Mouse (Mus musculus): ENCODE data around the gene Slc6a9. TPM values are rescaled to one million over a fixed set of nuclear protein-coding genes. Genes with fewer than 3 reads are reported as not detected.

Gene Slc6a9
- polyA plus RNA-seq, 1 experiment from 2014 or later: 11.6 TPM

DNA sequence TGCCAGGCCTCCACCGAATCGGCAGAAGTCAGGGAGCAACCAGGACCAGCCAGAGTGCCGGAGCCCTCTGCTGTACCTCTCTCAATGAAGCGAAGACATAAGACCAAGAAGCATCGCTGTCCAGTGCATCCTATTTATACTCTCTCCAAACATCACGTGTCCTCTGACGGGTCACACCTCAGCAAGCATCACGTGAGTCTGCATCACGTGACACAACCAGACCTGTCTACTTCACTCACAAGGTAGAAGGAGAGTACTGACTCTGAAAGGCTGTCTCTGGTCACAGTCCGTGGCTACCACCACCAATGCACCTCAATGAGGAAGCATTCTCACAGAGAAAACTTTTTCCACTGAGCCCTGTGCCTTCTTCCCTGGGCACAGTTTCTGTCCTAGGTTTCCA is 16.3 kb upstream of the Slc6a9 start:
- Histone ChIP-seq H3K4me1 (ENCODE audit: control insufficient read depth, insufficient read depth, low read length) (no peaks in the 10 kb centered on the region), H3K9me3 (ENCODE audit: control insufficient read depth, low read depth, low read length) (no peaks in the 10 kb centered on the region), H3K27me3 (ENCODE audit: control insufficient read depth, insufficient read depth, low read length) (no peaks in the 10 kb centered on the region), H3K27ac (ENCODE audit: low read length) (no peak overlapping the region), H3K9ac (replicated peaks; ENCODE audit: low read depth, low read length) (no peak overlapping the region), H3K36me3 (ENCODE audit: control insufficient read depth, insufficient read depth, low read length) (no peaks in the 10 kb centered on the region), H3K4me3 (ENCODE audit: low read depth, low read length) (no peak overlapping the region), H3K4me2 (replicated peaks; ENCODE audit: low read depth, low read length) (no peak overlapping the region)
- ATAC-seq (ENCODE audit: insufficient number of reproducible peaks, insufficient read depth, low FRiP score, low read depth): no peak
- WGBS: 94% methylated on average over 10 of the region's 10 CpGs

DNA sequence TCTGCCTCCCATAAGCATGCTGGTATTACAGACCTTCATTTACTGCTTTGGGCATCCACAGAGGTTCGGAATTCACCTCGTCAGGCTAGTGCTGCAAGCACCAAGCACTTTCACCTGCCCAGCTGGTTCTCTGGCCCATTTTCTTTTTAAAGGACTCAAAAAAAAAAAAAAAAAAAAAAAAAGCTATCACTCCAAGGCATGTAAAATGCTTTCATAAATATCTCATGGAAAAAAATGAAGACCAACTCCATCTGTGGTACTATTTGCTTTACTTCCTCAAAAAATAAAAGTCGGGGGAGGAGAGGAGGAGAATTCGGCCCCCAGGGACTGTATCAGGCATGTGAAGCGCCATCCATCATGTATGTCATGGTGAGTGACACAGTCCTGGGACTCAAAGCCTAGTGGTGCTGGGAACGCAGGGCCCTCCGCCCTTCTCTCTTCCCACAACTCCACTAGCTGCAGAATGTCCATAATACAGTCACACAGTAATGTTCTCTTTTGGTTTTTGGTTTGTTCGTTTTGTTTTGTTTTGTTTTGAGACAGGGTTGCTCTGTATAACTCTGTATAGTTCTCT is 5.6 kb upstream of the Slc6a9 start:
- no peak overlapping the region for H3K4me3 ChIP-seq (ENCODE audit: low read depth, low read length)
- H3K27me3 ChIP-seq (ENCODE audit: control insufficient read depth, insufficient read depth, low read length): no peaks in the 10 kb centered on the region
- no peaks in the 10 kb centered on the region for H3K9me3 ChIP-seq (ENCODE audit: control insufficient read depth, low read depth, low read length)
- H3K4me2 ChIP-seq (replicated peaks; ENCODE audit: low read depth, low read length): no peak overlapping the region
- no peaks in the 10 kb centered on the region for H3K36me3 ChIP-seq (ENCODE audit: control insufficient read depth, insufficient read depth, low read length)
- H3K9ac ChIP-seq (replicated peaks; ENCODE audit: low read depth, low read length): no peak overlapping the region
- WGBS: 60% methylated on average over 8 of the region's 8 CpGs
- no peak overlapping the region for H3K27ac ChIP-seq (ENCODE audit: low read length)
- peaks cover 17% of the 10 kb centered on the region; the same call in 1 of the 2 replicates for H3K4me1 ChIP-seq (ENCODE audit: control insufficient read depth, insufficient read depth, low read length)
- no peak for ATAC-seq (ENCODE audit: insufficient number of reproducible peaks, insufficient read depth, low FRiP score, low read depth)

DNA sequence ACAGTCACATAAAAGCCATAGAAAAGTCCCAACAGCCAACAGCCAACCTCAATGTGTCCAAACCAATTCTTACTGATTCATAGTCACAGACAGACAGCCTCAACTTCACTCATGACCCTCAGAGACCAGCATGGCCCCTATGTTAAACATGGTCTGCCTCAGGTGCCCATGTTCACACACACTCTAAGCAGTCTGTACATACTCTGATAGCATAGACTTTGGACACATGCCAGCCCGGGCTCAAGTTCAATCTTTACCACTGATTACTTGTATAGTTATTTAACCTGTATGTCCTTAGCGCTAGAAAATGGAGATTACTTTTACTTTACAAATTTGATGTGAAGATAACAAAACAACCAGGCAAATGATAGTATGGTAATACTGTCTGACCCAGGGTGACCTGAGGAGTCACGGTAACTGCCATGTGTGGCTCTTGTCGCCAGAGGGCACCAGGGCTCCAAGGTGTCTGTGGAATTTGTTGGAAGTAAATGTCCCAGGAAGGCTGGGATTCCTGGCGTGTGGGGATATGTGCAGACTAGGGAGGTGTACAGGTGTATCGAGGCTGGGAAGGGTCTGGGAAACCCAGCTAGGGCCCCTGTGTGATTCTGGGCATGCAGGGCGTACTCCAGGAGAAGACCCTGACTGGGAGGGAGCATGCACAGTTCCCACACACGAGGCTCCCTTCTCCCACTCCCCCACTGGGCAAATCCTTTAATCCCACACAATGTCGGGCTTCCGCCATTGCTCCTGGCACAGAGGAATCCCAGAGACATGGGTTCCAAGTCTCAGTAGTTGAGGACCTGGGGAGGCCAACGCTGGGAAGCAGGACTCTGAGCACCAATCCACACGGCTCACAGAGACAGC is 4.8 kb upstream of the Slc6a9 start:
- H3K4me3 ChIP-seq (ENCODE audit: low read depth, low read length): no peak overlapping the region
- H3K27ac ChIP-seq (ENCODE audit: low read length): no peak overlapping the region
- H3K27me3 ChIP-seq (ENCODE audit: control insufficient read depth, insufficient read depth, low read length): no peaks in the 10 kb centered on the region
- WGBS: 8% methylated on average over 12 of the region's 12 CpGs
- 0 out of 2 replicates have a peak overlapping the region, but pooled peaks have one; percentile 11 for H3K4me2 ChIP-seq (replicated peaks; ENCODE audit: low read depth, low read length)
- no peaks in the 10 kb centered on the region for H3K9me3 ChIP-seq (ENCODE audit: control insufficient read depth, low read depth, low read length)
- H3K4me1 ChIP-seq (ENCODE audit: control insufficient read depth, insufficient read depth, low read length): peaks cover 21% of the 10 kb centered on the region; the same call in 1 of the 2 replicates
- H3K36me3 ChIP-seq (ENCODE audit: control insufficient read depth, insufficient read depth, low read length): no peaks in the 10 kb centered on the region
- H3K9ac ChIP-seq (replicated peaks; ENCODE audit: low read depth, low read length): no peak overlapping the region
- ATAC-seq (ENCODE audit: insufficient number of reproducible peaks, insufficient read depth, low FRiP score, low read depth): peak; percentile 31; the same call in 1 of the 2 replicates

DNA sequence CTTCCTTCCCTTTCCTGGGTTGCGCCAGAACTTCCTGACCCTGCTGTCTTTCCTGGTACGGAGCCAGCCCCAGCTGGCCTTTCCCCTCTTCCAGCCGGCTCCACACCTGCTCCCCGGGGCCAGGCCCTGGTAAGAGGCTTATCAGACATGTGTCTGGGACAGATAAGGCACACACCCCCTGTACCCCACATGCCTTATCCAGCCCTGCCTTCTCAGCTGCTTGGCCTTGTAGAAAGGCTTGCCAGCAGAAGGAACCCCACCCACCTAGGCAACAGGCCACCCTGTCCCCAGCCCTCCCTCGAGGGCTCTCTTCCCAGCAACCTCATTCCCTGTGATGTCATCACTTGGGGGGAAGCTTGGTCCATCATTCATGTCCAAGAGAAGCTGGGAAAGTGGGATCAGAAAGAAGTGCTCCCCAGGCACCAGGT is 4.2 kb upstream of the Slc6a9 start:
- H3K36me3 ChIP-seq (ENCODE audit: control insufficient read depth, insufficient read depth, low read length): no peaks in the 10 kb centered on the region
- H3K4me1 ChIP-seq (ENCODE audit: control insufficient read depth, insufficient read depth, low read length): peaks cover 22% of the 10 kb centered on the region; the same call in 1 of the 2 replicates
- no peaks in the 10 kb centered on the region for H3K27me3 ChIP-seq (ENCODE audit: control insufficient read depth, insufficient read depth, low read length)
- 11% methylated on average over 5 of the region's 5 CpGs for WGBS
- no peaks in the 10 kb centered on the region for H3K9me3 ChIP-seq (ENCODE audit: control insufficient read depth, low read depth, low read length)
- H3K4me2 ChIP-seq (replicated peaks; ENCODE audit: low read depth, low read length): 0 out of 2 replicates have a peak overlapping the region, but pooled peaks have one; percentile 11
- H3K4me3 ChIP-seq (ENCODE audit: low read depth, low read length): no peak overlapping the region
- peak; percentile 75 for ATAC-seq (ENCODE audit: insufficient number of reproducible peaks, insufficient read depth, low FRiP score, low read depth)
- H3K27ac ChIP-seq (ENCODE audit: low read length): no peak overlapping the region
- H3K9ac ChIP-seq (replicated peaks; ENCODE audit: low read depth, low read length): no peak overlapping the region

DNA sequence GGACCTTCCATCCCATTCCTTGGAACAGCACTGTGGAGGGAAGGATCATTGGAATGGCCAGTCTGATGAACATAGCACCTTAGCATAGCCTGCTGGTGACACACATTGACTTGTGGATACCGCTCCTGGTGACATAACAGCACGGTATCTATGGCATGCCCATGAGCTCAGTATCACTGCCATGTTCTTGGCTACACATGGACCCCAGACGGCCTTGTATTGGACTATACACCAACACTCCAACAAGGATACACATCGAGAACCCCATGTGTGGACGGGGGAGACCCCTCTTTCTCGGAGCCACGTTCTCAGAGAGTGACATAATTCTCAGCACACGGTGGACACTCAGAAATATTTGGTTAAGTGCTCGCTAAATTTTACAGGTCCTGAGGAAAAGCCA is 3.5 kb upstream of the Slc6a9 start:
- H3K4me2 ChIP-seq (replicated peaks; ENCODE audit: low read depth, low read length): no peak overlapping the region
- WGBS: 91% methylated on average over 9 of the region's 9 CpGs
- no peak for ATAC-seq (ENCODE audit: insufficient number of reproducible peaks, insufficient read depth, low FRiP score, low read depth)

DNA sequence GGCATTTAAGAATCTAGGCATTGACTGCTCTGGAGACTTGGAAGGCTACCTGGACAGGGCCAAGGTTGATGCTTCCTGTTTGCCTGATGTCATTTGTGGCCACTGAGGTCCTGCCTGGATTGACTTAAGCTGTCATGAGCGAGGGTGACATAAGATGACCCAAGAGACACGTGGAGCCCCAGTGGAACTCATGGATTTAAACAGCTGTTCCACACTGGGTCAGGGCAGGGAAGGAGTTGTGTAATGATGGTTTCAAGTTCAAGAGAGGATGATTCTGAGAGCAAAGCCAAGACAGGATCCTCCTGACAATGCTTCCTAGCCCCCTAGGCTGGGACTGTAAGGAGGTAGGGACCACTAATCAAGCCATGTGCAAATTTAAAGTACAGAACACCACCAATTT is 2.8 kb upstream of the Slc6a9 start:
- H3K4me1 ChIP-seq (ENCODE audit: control insufficient read depth, insufficient read depth, low read length): peaks cover 22% of the 10 kb centered on the region; the same call in 1 of the 2 replicates
- no peak overlapping the region for H3K27ac ChIP-seq (ENCODE audit: low read length)
- no peak for ATAC-seq (ENCODE audit: insufficient number of reproducible peaks, insufficient read depth, low FRiP score, low read depth)
- no peak overlapping the region for H3K4me2 ChIP-seq (replicated peaks; ENCODE audit: low read depth, low read length)
- H3K9me3 ChIP-seq (ENCODE audit: control insufficient read depth, low read depth, low read length): no peaks in the 10 kb centered on the region
- no peaks in the 10 kb centered on the region for H3K36me3 ChIP-seq (ENCODE audit: control insufficient read depth, insufficient read depth, low read length)
- no peaks in the 10 kb centered on the region for H3K27me3 ChIP-seq (ENCODE audit: control insufficient read depth, insufficient read depth, low read length)
- no peak overlapping the region for H3K9ac ChIP-seq (replicated peaks; ENCODE audit: low read depth, low read length)
- no peak overlapping the region for H3K4me3 ChIP-seq (ENCODE audit: low read depth, low read length)
- WGBS: 67% methylated on average over 2 of the region's 2 CpGs

More for the DNA sequence above, 3.5 kb upstream of the Slc6a9 start:
- no peaks in the 10 kb centered on the region for H3K27me3 ChIP-seq (ENCODE audit: control insufficient read depth, insufficient read depth, low read length)
- no peak overlapping the region for H3K27ac ChIP-seq (ENCODE audit: low read length)
- no peak overlapping the region for H3K4me3 ChIP-seq (ENCODE audit: low read depth, low read length)
- H3K36me3 ChIP-seq (ENCODE audit: control insufficient read depth, insufficient read depth, low read length): no peaks in the 10 kb centered on the region
- H3K4me1 ChIP-seq (ENCODE audit: control insufficient read depth, insufficient read depth, low read length): peaks cover 22% of the 10 kb centered on the region; the same call in 1 of the 2 replicates
- H3K9ac ChIP-seq (replicated peaks; ENCODE audit: low read depth, low read length): no peak overlapping the region
- H3K9me3 ChIP-seq (ENCODE audit: control insufficient read depth, low read depth, low read length): no peaks in the 10 kb centered on the region

DNA sequence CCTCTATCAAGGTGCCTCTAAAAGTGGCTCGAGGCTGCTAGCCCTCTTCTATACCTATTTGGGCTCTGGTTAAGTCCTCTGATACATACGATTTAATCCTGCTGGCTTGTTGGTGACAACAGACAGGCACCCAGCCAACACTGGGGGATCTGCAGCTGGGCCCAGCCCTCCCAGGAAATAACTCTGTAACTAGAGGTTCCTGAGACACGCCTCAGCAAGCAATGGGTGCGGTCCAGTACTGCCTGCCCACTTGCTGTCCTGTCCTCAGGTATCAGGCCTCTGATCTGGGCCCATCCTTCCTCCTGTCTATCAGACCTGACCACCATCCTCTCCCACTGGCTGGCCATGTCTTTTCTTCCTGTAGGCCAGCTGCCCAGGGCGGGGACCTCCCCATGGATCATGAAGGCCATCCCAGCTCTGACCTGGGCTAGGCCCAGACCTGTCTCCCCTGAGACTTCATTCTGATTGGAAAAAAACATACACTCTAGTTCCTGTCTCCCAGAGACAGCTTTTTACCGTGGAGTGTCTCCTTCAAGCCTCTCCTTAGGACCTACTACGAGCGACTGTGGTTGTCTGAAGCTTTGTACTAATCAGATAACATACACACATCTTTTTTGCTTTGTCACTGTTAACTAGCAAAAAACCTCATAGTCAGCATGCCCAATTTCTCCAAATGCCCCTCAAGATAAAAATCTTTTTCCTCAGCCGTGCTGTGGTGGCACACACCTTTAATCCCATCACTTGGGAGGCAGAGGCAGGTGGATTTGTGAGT is 2.2 kb upstream of the Slc6a9 start:
- WGBS: 69% methylated on average over 9 of the region's 9 CpGs
- no peak for ATAC-seq (ENCODE audit: insufficient number of reproducible peaks, insufficient read depth, low FRiP score, low read depth)
- Histone ChIP-seq H3K4me3 (ENCODE audit: low read depth, low read length) (no peak overlapping the region), H3K9me3 (ENCODE audit: control insufficient read depth, low read depth, low read length) (no peaks in the 10 kb centered on the region), H3K36me3 (ENCODE audit: control insufficient read depth, insufficient read depth, low read length) (no peaks in the 10 kb centered on the region), H3K27me3 (ENCODE audit: control insufficient read depth, insufficient read depth, low read length) (no peaks in the 10 kb centered on the region), H3K27ac (ENCODE audit: low read length) (no peak overlapping the region), H3K9ac (replicated peaks; ENCODE audit: low read depth, low read length) (no peak overlapping the region), H3K4me2 (replicated peaks; ENCODE audit: low read depth, low read length) (no peak overlapping the region), H3K4me1 (ENCODE audit: control insufficient read depth, insufficient read depth, low read length) (peaks cover 27% of the 10 kb centered on the region; the same call in 1 of the 2 replicates)

DNA sequence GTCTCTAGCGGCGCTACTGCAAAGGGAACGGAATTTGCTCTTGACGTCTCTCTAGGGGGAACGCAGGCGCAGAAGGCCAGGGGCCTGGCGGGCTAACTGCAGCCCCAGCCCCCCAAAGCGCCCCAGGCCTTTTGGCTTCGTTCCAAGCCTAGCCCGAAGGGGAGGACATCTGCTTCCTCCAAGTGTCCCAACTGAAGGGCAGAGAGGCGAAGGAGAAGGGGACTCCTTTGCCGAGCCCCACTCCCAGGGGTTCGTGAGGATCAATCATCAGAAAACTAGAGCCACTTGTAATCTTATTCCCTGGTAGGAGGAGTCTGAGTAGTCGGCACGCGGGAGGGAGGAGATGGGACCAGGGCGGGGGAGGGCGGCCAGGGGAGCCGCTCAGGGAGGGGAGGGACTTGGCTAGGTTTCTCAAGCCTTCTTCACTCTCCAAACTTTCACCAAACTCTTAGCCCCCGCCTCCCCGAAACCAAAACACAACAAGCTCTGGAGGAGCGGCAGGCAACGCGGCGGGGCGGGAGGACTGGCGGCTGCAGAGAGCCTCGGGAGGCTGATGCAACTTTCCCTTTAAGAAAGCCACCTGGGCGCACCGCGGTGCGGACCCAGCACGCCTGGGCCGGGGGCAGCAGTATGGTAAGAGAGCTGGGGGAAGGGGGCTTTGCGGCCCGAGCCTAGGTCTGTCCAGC is 682 bp downstream of the Slc6a9 start:
- under 1% methylated on average over 35 of the region's 36 CpGs for WGBS
- peak overlapping the region; percentile 53 for H3K9ac ChIP-seq (replicated peaks; ENCODE audit: low read depth, low read length)
- peak overlapping the region; percentile 58 for H3K4me2 ChIP-seq (replicated peaks; ENCODE audit: low read depth, low read length)
- peaks cover 23% of the 10 kb centered on the region; the same call in 1 of the 2 replicates for H3K4me1 ChIP-seq (ENCODE audit: control insufficient read depth, insufficient read depth, low read length)
- no peaks in the 10 kb centered on the region for H3K27me3 ChIP-seq (ENCODE audit: control insufficient read depth, insufficient read depth, low read length)
- ATAC-seq (ENCODE audit: insufficient number of reproducible peaks, insufficient read depth, low FRiP score, low read depth): peak; percentile 50
- no peaks in the 10 kb centered on the region for H3K36me3 ChIP-seq (ENCODE audit: control insufficient read depth, insufficient read depth, low read length)
- peak overlapping the region; percentile 83 for H3K27ac ChIP-seq (ENCODE audit: low read length)
- H3K9me3 ChIP-seq (ENCODE audit: control insufficient read depth, low read depth, low read length): no peaks in the 10 kb centered on the region
- peak overlapping the region; percentile 72 for H3K4me3 ChIP-seq (ENCODE audit: low read depth, low read length)

Measured in stomach, embryonic 14.5 days (tissue).